Mouse (Mus musculus) MEL (cell line): ENCODE measurements around the gene Tle3. TPM values are rescaled to one million over a fixed set of nuclear protein-coding genes. Genes with fewer than 3 reads are reported as not detected.

Source experiments
- DNase-seq: peaks from one replicate; pipeline ENCODE4 v3.0.0; 2011; ENCODE audit warnings: low read depth, low spot score
- H3K27ac ChIP-seq: 2 replicates; pipeline ENCODE4 v1.5.1; 2012; ENCODE audit warnings: low read depth, mild to moderate bottlenecking, control low read depth, low read length, moderate library complexity; ENCODE audit not compliant: control insufficient read depth
- H3K27me3 ChIP-seq, 2 experiments: fragments of 150-350 bp in 1 of 2; sonication (generic) in 1 of 2; 2 replicates each; pipeline ENCODE4 v1.6.1; 2012; ENCODE audit warnings: low read length in 2 of 2, mild to moderate bottlenecking in 2 of 2, improper control_type of control experiment in 1 of 2, moderate library complexity in 1 of 2; ENCODE audit not compliant: insufficient read depth in 2 of 2, control insufficient read depth in 1 of 2
- H3K36me3 ChIP-seq, 2 experiments: 2 replicates each; pipeline ENCODE4 v1.6.1; 2012 to 2014; ENCODE audit warnings: low read length in 2 of 2, improper control_type of control experiment in 1 of 2, inconsistent platforms in 1 of 2, mild to moderate bottlenecking in 1 of 2; ENCODE audit not compliant: insufficient read depth in 2 of 2, control insufficient read depth in 1 of 2
- H3K4me1 ChIP-seq, 2 experiments: fragments of 150-350 bp in 1 of 2; sonication (generic) in 1 of 2; 2 replicates each; pipeline ENCODE4 v1.6.1; 2012; ENCODE audit warnings: low read length in 2 of 2, improper control_type of control experiment in 1 of 2, mild to moderate bottlenecking in 1 of 2; ENCODE audit not compliant: insufficient read depth in 2 of 2, control insufficient read depth in 1 of 2
- H3K4me3 ChIP-seq, 2 experiments: fragments of 150-350 bp in 1 of 2; sonication (generic) in 1 of 2; 2 replicates each; pipeline ENCODE4 v1.5.1; 2012; ENCODE audit warnings: low read depth in 2 of 2, low read length in 2 of 2, mild to moderate bottlenecking in 2 of 2, moderate library complexity in 2 of 2, control low read depth in 1 of 2, improper control_type of control experiment in 1 of 2; ENCODE audit not compliant: control insufficient read depth in 1 of 2, insufficient read depth in 1 of 2
- H3K79me2 ChIP-seq: 2 replicates; pipeline ENCODE4 v1.6.1; 2012; ENCODE audit warnings: mild to moderate bottlenecking, low read length, moderate library complexity; ENCODE audit not compliant: control insufficient read depth, poor library complexity, insufficient read depth
- H3K9ac ChIP-seq: 2 replicates; pipeline ENCODE4 v1.6.1; 2012; ENCODE audit warnings: low read depth, mild to moderate bottlenecking, control low read depth, low read length, moderate library complexity; ENCODE audit not compliant: control insufficient read depth, poor library complexity, severe bottlenecking
- H3K9me3 ChIP-seq: fragments of 150-350 bp; sonication (generic); replicated peaks from 2 replicates; pipeline ENCODE4 v1.6.1; 2012; ENCODE audit warnings: mild to moderate bottlenecking, low read length, improper control_type of control experiment, moderate library complexity; ENCODE audit not compliant: insufficient read depth
- BHLHE40 ChIP-seq: IDR thresholded peaks from 2 replicates; pipeline ENCODE4 v1.6.1; 2012; ENCODE audit warnings: low read depth, mild to moderate bottlenecking, inconsistent platforms, low read length, improper control_type of control experiment, borderline replicate concordance
- CHD1 ChIP-seq: IDR thresholded peaks from 2 replicates; pipeline ENCODE4 v1.6.1; 2012; ENCODE audit warnings: low read depth, mild to moderate bottlenecking, inconsistent platforms, low read length, improper control_type of control experiment
- CHD2 ChIP-seq: IDR thresholded peaks from 2 replicates; pipeline ENCODE4 v1.6.1; 2011; ENCODE audit warnings: low read length, improper control_type of control experiment
- E2F4 ChIP-seq: IDR thresholded peaks from 2 replicates; pipeline ENCODE4 v1.6.1; 2011; ENCODE audit warnings: low read depth, low read length, improper control_type of control experiment, borderline replicate concordance
- ETS1 ChIP-seq: IDR thresholded peaks from 2 replicates; pipeline ENCODE4 v1.6.1; 2012; ENCODE audit warnings: low read depth, mild to moderate bottlenecking, inconsistent platforms, low read length, improper control_type of control experiment, moderate library complexity
- GABPA ChIP-seq: IDR thresholded peaks from 2 replicates; pipeline ENCODE4 v1.6.1; 2012; ENCODE audit warnings: low read depth, mild to moderate bottlenecking, inconsistent platforms, low read length, improper control_type of control experiment, moderate library complexity
- GATA1 ChIP-seq: IDR thresholded peaks from 2 replicates; pipeline ENCODE4 v1.6.1; 2011; ENCODE audit warnings: low read depth, low read length, improper control_type of control experiment
- HCFC1 ChIP-seq: IDR thresholded peaks from 2 replicates; pipeline ENCODE4 v1.6.1; 2012; ENCODE audit warnings: low read depth, mild to moderate bottlenecking, inconsistent platforms, low read length, improper control_type of control experiment, moderate library complexity
- KAT2A ChIP-seq: conservative IDR thresholded peaks from 2 replicates; pipeline ENCODE4 v1.6.1; 2012; ENCODE audit warnings: low read depth, low read length, improper control_type of control experiment, inconsistent platforms
- MAFK ChIP-seq: IDR thresholded peaks from 2 replicates; pipeline ENCODE4 v1.6.1; 2011; ENCODE audit warnings: low read depth, mild to moderate bottlenecking, low read length, improper control_type of control experiment, borderline replicate concordance
- MAZ ChIP-seq: IDR thresholded peaks from 2 replicates; pipeline ENCODE4 v1.6.1; 2012; ENCODE audit warnings: low read depth, mild to moderate bottlenecking, inconsistent platforms, low read length, improper control_type of control experiment
- MXI1 ChIP-seq: IDR thresholded peaks from 2 replicates; pipeline ENCODE4 v1.6.1; 2011; ENCODE audit warnings: mild to moderate bottlenecking, low read depth, low read length, improper control_type of control experiment
- MYC ChIP-seq: IDR thresholded peaks from 2 replicates; pipeline ENCODE4 v1.6.1; 2011; ENCODE audit warnings: low read depth, mild to moderate bottlenecking, low read length, improper control_type of control experiment, moderate library complexity
- NRF1 ChIP-seq: IDR thresholded peaks from 2 replicates; pipeline ENCODE4 v1.6.1; 2014; ENCODE audit warnings: low read depth, mild to moderate bottlenecking, inconsistent platforms, low read length, improper control_type of control experiment, moderate library complexity; ENCODE audit not compliant: poor library complexity, insufficient read depth, severe bottlenecking
- POLR2AphosphoS5 ChIP-seq: IDR thresholded peaks from 2 replicates; pipeline ENCODE4 v1.6.1; 2012; ENCODE audit warnings: low read depth, borderline replicate concordance, mild to moderate bottlenecking, inconsistent platforms, low read length, moderate library complexity, mixed read lengths
- SMC3 ChIP-seq: IDR thresholded peaks from 2 replicates; pipeline ENCODE4 v1.6.1; 2011; ENCODE audit warnings: low read depth, low read length, improper control_type of control experiment
- TCF12 ChIP-seq: IDR thresholded peaks from 2 replicates; pipeline ENCODE4 v1.6.1; 2014; ENCODE audit warnings: low read depth, mild to moderate bottlenecking, inconsistent platforms, low read length, improper control_type of control experiment, moderate library complexity
- UBTF ChIP-seq: IDR thresholded peaks from 2 replicates; pipeline ENCODE4 v1.6.1; 2012; ENCODE audit warnings: low read depth, mild to moderate bottlenecking, inconsistent platforms, low read length, improper control_type of control experiment, moderate library complexity, borderline replicate concordance; ENCODE audit not compliant: insufficient read depth
- ZC3H11A ChIP-seq: IDR thresholded peaks from 2 replicates; pipeline ENCODE4 v1.6.1; 2012; ENCODE audit warnings: low read depth, mild to moderate bottlenecking, inconsistent platforms, low read length, improper control_type of control experiment
- polyA plus RNA-seq, 2 experiments: library from polyadenylated mRNA; stranded (reverse) in 1 of 2; unstranded in 1 of 2; fragments of >175 nt in 1 of 2; fragments of >200 nt in 1 of 2; gene quantifications; 2 replicates each; pipeline versions ENCODE4 v1.2.1 to v1.2.4; 2012; ENCODE audit warnings: low replicate concordance in 2 of 2, low read depth in 1 of 2; ENCODE audit not compliant: insufficient read length in 2 of 2, insufficient read depth in 1 of 2, missing spikeins in 1 of 2
- total RNA-seq: library from RNA; depleted of rRNA; stranded (reverse); fragments of 300-350 nt; gene quantifications from 2 replicates; pipeline ENCODE4 v1.2.3, GENCODE M21; 2012

The Tle3 gene
- total and polyA plus RNA-seq, 3 experiments, result 20.3 to 26.8 TPM; not detected in 1

- H3K27me3 ChIP-seq, result peaks cover 1 to 2% of the 10 kb centered on the region in 2 experiments
- no peak overlapping the region for H3K9ac ChIP-seq
- DNase-seq, result no peak
- TF ChIP-seq SMC3, result no peak
- TF ChIP-seq MAFK, result no peak
- TF ChIP-seq GATA1, result no peak
- TF ChIP-seq CHD2, result no peak
- no peak for TF ChIP-seq UBTF
- no peak for TF ChIP-seq GABPA
- no peak for TF ChIP-seq NRF1
- no peak for TF ChIP-seq KAT2A
- no peak for TF ChIP-seq BHLHE40
- no peak for TF ChIP-seq CHD1
- no peak for TF ChIP-seq ZC3H11A
- TF ChIP-seq TCF12, result no peak
- no peak for TF ChIP-seq MAZ
- TF ChIP-seq E2F4, result no peak
- no peak for TF ChIP-seq MXI1
- no peak for TF ChIP-seq ETS1
- no peak for TF ChIP-seq MYC
- no peak for TF ChIP-seq HCFC1
- no peak for TF ChIP-seq POLR2AphosphoS5
- TF ChIP-seq, all 39 proteins: peak for 0
- H3K4me1 ChIP-seq, result peaks cover 0 to 13% of the 10 kb centered on the region in 2 experiments; a peak in 3 of 4 replicates
- peaks cover 0 to 11% of the 10 kb centered on the region in 2 experiments; a peak in 1 of 4 replicates for H3K36me3 ChIP-seq
- H3K27ac ChIP-seq, result no peak overlapping the region
- H3K9me3 ChIP-seq, result no peaks in the 10 kb centered on the region
- no peaks in the 10 kb centered on the region for H3K79me2 ChIP-seq
- H3K4me3 ChIP-seq, result no peak overlapping the region
Measured at GRCm38 (mm10) chr9:61337665-61338064, 34.5 kb upstream of the Tle3 start.

- peaks cover 1 to 6% of the 10 kb centered on the region in 2 experiments for H3K27me3 ChIP-seq
- no peak for TF ChIP-seq TCF12
- TF ChIP-seq, all 39 proteins: peak for 0
- Histone ChIP-seq H3K4me1 (peaks cover 0 to 13% of the 10 kb centered on the region in 2 experiments; a peak in 3 of 4 replicates), H3K79me2 (no peaks in the 10 kb centered on the region), H3K9me3 (no peaks in the 10 kb centered on the region), H3K27ac (no peak overlapping the region), H3K36me3 (peaks cover 0 to 11% of the 10 kb centered on the region in 2 experiments; a peak in 1 of 4 replicates), H3K4me3 (no peak overlapping the region), H3K9ac (no peak overlapping the region)
- no peak for DNase-seq
Measured at GRCm38 (mm10) chr9:61339311-61339710, 32.9 kb upstream of the Tle3 start.
